Mouse (Mus musculus) kidney, adult 2 months (tissue): ENCODE results near the gene Hsd17b11. TPM values are rescaled to one million over a fixed set of nuclear protein-coding genes. Genes with fewer than 3 reads are reported as not detected.
A peak's percentile ranks its signal among the peaks of the same experiment; 100 is the strongest.

Experiments
- DNase-seq: peaks from one replicate; pipeline ENCODE4 v3.0.0; 2021
- H3K27ac ChIP-seq: fragments of 200-500 bp; 2 replicates; pipeline ENCODE4 v1.5.1; 2012; ENCODE audit warnings: low read depth, low read length, control low read depth, inconsistent platforms; ENCODE audit not compliant: insufficient read depth
- H3K27me3 ChIP-seq: fragments of 200-500 bp; replicated peaks from 2 replicates; pipeline ENCODE4 v1.6.1; 2012; ENCODE audit warnings: mild to moderate bottlenecking, moderate library complexity, low read length, inconsistent platforms; ENCODE audit not compliant: control insufficient read depth, insufficient read depth
- H3K36me3 ChIP-seq: fragments of 200-500 bp; 2 replicates; pipeline ENCODE4 v1.6.1; 2012; ENCODE audit warnings: mild to moderate bottlenecking, moderate library complexity, low read length, inconsistent platforms; ENCODE audit not compliant: control insufficient read depth, insufficient read depth
- H3K4me1 ChIP-seq: fragments of 200-500 bp; 2 replicates; pipeline ENCODE4 v1.6.1; 2011; ENCODE audit warnings: low read length; ENCODE audit not compliant: control insufficient read depth, insufficient read depth
- H3K4me3 ChIP-seq: fragments of 200-500 bp; 2 replicates; pipeline ENCODE4 v1.5.1; 2011; ENCODE audit warnings: mild to moderate bottlenecking, low read depth, low read length, control low read depth; ENCODE audit not compliant: insufficient read depth
- CTCF ChIP-seq: fragments of 200-500 bp; conservative IDR thresholded peaks from 2 replicates; pipeline ENCODE4 v1.5.1; 2011; ENCODE audit warnings: low read depth, mild to moderate bottlenecking, control low read depth, low read length, moderate library complexity, mixed read lengths; ENCODE audit not compliant: insufficient read depth, insufficient read length
- POLR2A ChIP-seq: fragments of 200-500 bp; IDR thresholded peaks from one replicate; pipeline ENCODE4 v1.6.1; 2011; ENCODE audit warnings: low read depth, low read length, control low read depth
- WGBS: fragments of 180-500 bp; shearing (Covaris S2); methylation state at CpG from one replicate; pipeline ENCODE4 v1.1.7; 2018; 5-methylcytosine and 5-hydroxymethylcytosine counted together
- polyA plus RNA-seq: library from polyadenylated mRNA; depleted of rRNA; stranded (reverse); fragments of >200 nt; gene quantifications from 2 replicates; pipeline ENCODE4 v1.2.3, GENCODE M21; 2012

Gene Hsd17b11
- polyA plus RNA-seq, 1 experiment = 64.4 TPM

- Histone ChIP-seq H3K4me3 (no peak overlapping the region), H3K27ac (no peak overlapping the region), H3K36me3 (peaks cover 3% of the 10 kb centered on the region), H3K27me3 (no peaks in the 10 kb centered on the region), H3K4me1 (no peaks in the 10 kb centered on the region)
- TF ChIP-seq POLR2A = no peak
- no peak for TF ChIP-seq CTCF
- WGBS = 93% methylated on average over 9 of the region's 9 CpGs
- DNase-seq = no peak
These were observed 28.9 kb downstream of the Hsd17b11 start for GRCm38 (mm10) chr5:103992831-103993230.

DNA sequence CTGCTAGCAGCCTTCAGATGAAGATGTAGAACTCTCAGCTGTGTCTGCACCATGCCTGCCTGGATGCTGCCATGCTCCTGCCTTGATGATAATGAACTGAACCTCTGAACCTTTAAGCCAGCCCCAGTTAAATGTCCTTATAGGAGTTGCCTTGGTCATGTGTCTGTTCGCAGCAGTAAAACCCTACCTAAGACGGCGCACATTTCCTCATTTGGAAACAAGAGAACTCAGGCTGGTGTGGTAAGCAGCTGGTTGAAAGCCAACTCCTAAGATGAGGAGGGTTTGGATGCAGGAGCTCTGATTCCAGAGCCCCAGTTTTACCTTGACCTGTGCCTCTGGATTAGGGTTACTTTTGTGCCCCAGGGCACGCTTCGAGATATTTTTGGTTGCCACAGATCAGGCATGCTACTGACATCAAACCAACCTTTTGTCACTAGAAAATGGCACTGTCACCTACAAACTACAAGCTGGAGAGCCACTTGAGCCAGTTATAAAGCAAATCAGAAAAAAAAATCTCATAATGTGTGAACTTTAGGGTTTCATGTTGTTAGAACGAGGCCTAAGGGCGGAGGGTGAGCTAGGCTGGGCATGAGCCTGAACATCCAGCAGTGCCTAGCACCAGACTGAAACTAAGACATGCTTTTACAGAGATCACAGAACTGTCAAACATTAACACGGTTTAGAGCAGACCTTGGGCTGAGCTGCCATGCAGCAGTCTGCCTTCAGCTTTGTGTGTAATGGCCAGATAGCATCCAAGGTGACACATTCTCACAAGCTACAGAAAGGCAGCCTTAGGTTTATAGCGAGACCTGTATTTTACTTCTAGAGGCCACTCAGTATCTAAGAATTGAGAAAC lies 40.8 kb downstream of the Hsd17b11 start:
- Histone ChIP-seq H3K36me3 (no peaks in the 10 kb centered on the region; the same call in 1 of the 2 replicates), H3K27ac (no peak overlapping the region), H3K4me1 (peaks cover 12% of the 10 kb centered on the region), H3K27me3 (no peaks in the 10 kb centered on the region), H3K4me3 (no peak overlapping the region)
- TF ChIP-seq POLR2A = no peak
- TF ChIP-seq CTCF = no peak
- WGBS = 54% methylated on average over 9 of the region's 9 CpGs
- DNase-seq = peak; percentile 77

DNA sequence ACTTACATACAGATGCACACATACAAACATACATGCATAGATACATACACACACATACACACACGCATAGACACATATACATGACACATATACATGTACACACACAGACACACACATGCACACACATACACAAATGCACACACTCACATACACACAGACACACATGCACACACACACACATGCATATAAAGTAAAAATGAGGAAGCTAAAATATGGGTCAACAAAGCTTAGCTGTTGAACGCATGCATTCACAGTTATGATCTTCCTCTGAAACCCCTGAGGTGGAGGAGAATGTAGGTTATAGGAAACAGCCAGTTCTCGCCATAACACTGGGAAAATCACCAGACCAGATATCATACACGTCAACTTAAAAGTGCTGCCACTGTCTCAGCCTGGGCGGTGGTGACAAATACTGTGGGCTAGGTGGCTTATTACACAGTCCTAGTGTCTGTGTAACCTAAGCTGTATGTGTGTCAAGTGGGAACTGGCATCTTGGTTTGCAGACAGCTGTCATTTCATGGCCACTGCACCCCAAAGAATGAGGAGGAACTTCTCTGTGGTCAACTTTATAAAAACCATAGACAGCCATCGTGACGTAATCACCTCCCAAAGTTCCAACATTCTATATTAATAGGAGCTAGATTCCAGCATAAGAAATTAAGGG lies 43.7 kb downstream of the Hsd17b11 start:
- DNase-seq = no peak
- no peak for TF ChIP-seq POLR2A
- TF ChIP-seq CTCF = no peak
- Histone ChIP-seq H3K27me3 (no peaks in the 10 kb centered on the region), H3K27ac (no peak overlapping the region), H3K4me1 (peaks cover 12% of the 10 kb centered on the region), H3K36me3 (no peaks in the 10 kb centered on the region; the same call in 1 of the 2 replicates), H3K4me3 (no peak overlapping the region)
- 90% methylated on average over 7 of the region's 7 CpGs for WGBS

DNA sequence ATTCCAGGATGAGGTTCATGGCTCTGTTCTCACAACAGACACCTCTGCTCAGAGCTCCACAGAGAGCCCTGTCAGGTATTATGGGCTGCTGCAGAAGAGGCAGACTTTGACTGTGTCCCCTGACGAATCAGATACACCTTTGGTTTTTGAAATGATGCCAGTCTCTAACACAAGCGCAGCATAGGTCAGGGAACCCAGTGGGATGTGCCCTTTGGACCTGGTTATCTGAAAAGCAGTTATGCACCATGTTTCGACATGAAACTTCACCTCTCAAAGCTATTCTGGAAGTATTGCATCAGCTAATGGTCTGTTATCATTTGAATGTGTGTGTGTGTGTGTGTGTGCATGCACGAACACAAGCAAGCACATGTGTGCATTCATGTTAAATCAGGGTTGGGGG lies 44.4 kb downstream of the Hsd17b11 start, which contains the start of gene Hsd17b13:
Hsd17b13 (minus strand) TSS at position 114 of the 400 bp plus-strand sequence.
- Histone ChIP-seq H3K4me1 (peaks cover 9% of the 10 kb centered on the region), H3K4me3 (no peak within 1 kb of the TSS), H3K36me3 (no peaks in the 10 kb centered on the region), H3K27me3 (no peaks in the 10 kb centered on the region), H3K27ac (no peak within 1 kb of the TSS)
- TF ChIP-seq POLR2A (no peak), CTCF (no peak)
- peak; percentile 52 for DNase-seq
- WGBS = 54% methylated on average over 4 of the region's 4 CpGs

- no peak overlapping the region for H3K27ac ChIP-seq
- no peak for TF ChIP-seq POLR2A
- TF ChIP-seq CTCF = no peak
- no peaks in the 10 kb centered on the region for H3K27me3 ChIP-seq
- no peak overlapping the region for H3K4me3 ChIP-seq
- no peaks in the 10 kb centered on the region for H3K36me3 ChIP-seq
- DNase-seq = no peak
- H3K4me1 ChIP-seq = no peaks in the 10 kb centered on the region; the same call in 1 of the 2 replicates
- 89% methylated on average over 7 of the region's 7 CpGs for WGBS
These were observed 46.0 kb downstream of the Hsd17b11 start for GRCm38 (mm10) chr5:103975736-103976135.

GRCm38 (mm10) chr5:103972801-103973200 lies 48.9 kb downstream of the Hsd17b11 start:
- Histone ChIP-seq H3K36me3 (no peaks in the 10 kb centered on the region), H3K27me3 (no peaks in the 10 kb centered on the region), H3K4me1 (no peaks in the 10 kb centered on the region), H3K27ac (no peak overlapping the region), H3K4me3 (peak overlapping the region; percentile 30; the same call in 1 of the 2 replicates)
- 47% methylated on average over 13 of the region's 13 CpGs for WGBS
- TF ChIP-seq CTCF (no peak), POLR2A (no peak)
- DNase-seq = no peak

- no peaks in the 10 kb centered on the region for H3K27me3 ChIP-seq
- DNase-seq = no peak
- peak overlapping the region; percentile 30; the same call in 1 of the 2 replicates for H3K4me3 ChIP-seq
- H3K27ac ChIP-seq = no peak overlapping the region
- TF ChIP-seq POLR2A (no peak), CTCF (no peak)
- no peaks in the 10 kb centered on the region for H3K4me1 ChIP-seq
- no peaks in the 10 kb centered on the region for H3K36me3 ChIP-seq
- 30% methylated on average over 19 of the region's 19 CpGs for WGBS
These were observed 49.3 kb downstream of the Hsd17b11 start for GRCm38 (mm10) chr5:103972379-103972778.
